Mouse (Mus musculus) urinary bladder, adult 2 months (tissue): ENCODE data around the gene Tspan10. TPM values are rescaled to one million over a fixed set of nuclear protein-coding genes. Genes with fewer than 3 reads are reported as not detected.
"Not testable (repeated sequence)": the region's sequence is repeated elsewhere in the genome, so short reads cannot be mapped to it uniquely, and the experiment has no call there.

Experiments used
- DNase-seq: peaks from one replicate; pipeline ENCODE4 v3.0.0; 2022; ENCODE audit warnings: low spot score
- polyA plus RNA-seq: library from polyadenylated mRNA; depleted of rRNA; stranded (reverse); fragments of >200 nt; gene quantifications from 2 replicates; pipeline ENCODE4 v1.2.3, GENCODE M21; 2012; rRNA removed

Gene Tspan10
- polyA plus RNA-seq: not detected in 2 replicates

DNA sequence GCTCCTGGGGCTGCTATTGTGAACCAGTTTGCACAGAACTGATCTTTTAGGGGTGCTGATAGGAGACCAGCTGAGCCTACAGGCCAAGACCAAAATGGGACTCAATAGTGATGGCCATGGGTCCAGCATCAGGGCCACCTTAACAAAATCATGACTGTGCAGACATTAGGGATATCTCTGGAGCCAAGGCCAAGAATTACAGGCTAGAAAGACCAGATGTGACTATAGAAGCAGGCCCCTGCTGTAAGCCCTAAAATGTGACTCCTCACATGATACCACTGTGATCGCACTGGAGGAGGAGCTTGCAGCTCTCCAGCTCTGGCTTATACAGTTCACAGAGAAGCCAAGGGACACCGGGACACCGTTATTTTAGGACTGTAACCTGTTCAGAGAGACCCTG lies at the start of gene Tspan10:
Gene Tspan10, plus strand, starts transcription at position 301 of the 400 bp plus-strand sequence.
- no peak for DNase-seq

DNA sequence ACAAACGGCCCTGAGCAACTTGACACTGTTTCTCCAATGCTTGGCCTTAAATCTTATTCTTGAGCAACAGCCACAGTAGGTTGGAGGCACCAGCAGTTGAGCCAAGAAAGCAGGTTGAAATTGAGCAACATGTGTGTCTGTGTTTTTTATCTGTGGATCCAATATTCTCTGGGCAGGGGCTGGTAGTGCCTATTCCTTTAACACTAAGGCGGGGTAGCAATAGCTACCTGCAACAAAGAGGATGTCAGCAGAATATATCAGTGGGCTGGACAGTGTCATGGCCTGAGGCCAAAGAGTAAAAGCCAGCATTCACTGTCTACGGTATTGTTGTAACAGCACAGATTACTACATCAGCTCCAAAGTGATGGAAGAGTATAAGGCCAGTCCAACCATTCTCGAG lies 46.8 kb upstream of the Tspan10 start:
- DNase-seq: no peak

DNA sequence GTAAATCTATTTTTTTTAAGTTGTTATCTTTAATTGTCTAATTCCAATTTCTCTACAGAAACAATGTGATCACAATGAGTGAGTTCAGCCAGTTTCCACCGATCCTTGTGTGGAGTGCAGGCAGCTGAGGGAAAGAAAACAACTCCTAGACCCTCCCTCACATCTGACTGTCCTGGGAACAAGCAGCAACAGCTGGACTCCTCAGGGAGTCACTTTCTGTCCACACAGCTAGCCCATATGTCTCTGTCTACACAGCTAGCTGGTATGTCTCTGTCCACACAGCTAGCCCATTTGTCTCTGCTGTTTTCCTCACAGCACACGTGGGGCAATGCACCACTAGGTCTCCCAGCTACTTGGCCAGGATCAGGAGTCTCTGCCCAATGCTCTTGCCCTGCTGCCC lies 44.8 kb upstream of the Tspan10 start:
- DNase-seq: no peak

DNA sequence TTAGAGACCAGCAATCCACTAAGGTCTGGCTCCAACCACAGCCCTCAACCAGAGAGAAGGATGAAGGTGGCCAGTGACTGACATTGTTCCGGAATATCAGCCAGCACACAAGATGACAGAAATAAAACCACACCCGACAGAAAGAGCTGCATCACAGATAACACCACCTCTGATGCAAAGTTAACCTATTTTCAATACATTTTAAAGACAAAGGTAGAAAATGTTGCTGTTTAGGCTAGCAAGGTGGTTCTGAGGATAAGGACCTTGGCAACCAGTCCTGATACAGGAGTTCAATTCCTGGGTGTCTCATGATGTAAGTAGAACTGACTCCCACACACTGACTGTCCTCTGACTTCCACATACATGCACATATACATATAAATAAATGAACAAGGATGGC lies 43.1 kb upstream of the Tspan10 start:
- no peak for DNase-seq

DNA sequence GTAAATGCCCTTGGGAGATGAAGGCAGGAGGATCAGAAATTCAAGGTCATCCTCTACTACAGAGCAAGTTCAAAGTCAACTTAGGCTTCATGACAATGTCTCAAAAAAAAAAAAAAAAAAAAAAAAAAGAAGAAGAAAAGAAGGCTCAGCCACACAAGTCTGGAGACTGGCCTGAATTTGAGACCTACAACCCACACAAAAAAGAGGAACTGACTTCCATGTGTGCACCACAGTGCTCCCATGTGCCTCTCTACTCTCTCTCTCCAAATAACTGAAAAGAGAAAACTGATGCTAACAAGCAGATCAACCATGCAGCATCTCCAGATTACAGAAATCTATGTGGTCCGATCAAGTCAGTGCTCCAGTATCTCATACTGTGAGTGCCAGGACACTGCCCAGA lies 37.6 kb upstream of the Tspan10 start:
- DNase-seq: no peak

DNA sequence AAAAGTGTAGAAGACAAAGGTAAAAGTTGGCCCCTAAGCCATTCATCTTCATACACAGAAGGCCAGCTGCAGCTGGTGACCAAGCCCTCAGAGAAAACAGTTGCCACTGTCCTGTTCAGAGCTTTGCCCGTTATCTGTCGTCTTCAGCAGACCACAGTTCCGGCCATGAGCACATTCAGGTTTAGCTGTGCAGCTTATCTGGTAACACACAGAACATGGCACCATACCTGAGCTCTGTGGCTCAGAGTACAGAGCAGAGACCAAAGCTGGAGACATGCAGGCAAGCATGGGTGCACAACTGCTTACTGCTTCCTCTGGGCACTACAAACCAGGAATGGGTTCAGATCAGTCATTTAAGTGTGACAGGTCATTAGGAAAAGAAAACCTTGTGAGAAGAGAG lies 36.6 kb upstream of the Tspan10 start:
- DNase-seq: no peak

DNA sequence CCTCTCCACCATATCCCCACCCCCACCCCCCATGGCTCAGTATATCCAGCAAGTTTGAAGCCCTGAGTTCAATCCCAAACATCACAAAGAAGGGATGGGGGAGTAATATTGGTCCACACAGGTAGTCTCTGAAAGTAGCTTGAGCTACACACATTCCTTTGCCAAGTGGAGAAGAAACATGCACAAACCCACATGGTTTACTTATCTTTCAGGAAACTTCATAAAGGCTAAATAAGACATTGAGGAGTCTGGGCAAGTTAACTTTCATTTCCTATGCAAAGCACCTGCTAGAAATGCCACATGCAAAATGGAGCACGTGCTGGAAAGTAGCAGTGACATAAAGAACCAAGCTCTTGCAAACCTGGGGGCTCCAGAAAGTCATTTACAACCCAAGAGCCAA lies 36.0 kb upstream of the Tspan10 start:
- no peak for DNase-seq

DNA sequence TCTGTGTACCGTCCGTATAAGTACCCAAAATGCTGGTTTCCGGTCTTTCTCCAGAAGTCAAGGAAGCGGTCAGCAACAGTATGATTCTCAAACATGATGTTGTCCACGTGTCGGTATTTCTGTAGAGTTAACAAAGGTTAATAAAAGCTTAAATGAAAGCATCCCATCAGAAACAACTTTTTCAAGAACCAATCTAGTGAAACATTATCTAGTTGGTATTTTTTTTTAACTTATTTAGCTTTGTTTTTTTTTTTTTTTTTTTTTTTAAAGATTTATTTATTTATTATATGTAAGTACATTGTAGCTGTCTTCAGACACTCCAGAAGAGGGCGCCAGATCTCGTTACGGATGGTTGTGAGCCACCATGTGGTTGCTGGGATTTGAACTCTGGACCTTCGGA lies 28.8 kb upstream of the Tspan10 start:
- DNase-seq: not testable (repeated sequence)

DNA sequence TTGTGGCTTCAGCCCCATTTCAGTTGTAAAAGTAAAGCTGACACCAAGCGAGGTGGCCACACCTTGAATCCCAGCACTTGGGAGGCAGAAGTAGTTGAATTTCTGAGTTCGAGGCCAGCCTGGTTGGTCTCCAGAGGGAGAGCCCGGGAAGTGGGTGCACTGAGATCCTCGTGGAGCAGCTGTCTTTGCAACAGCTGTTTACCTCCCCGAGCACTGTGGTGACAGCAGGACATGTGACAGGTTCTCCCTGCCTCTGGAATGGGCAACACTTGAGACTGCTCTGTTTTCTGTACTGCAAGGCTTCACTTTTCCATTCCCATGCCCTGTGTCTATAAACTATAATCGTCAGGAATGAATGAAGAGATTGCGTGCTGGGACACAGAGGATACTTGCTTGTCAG lies 24.6 kb upstream of the Tspan10 start:
- no peak for DNase-seq

DNA sequence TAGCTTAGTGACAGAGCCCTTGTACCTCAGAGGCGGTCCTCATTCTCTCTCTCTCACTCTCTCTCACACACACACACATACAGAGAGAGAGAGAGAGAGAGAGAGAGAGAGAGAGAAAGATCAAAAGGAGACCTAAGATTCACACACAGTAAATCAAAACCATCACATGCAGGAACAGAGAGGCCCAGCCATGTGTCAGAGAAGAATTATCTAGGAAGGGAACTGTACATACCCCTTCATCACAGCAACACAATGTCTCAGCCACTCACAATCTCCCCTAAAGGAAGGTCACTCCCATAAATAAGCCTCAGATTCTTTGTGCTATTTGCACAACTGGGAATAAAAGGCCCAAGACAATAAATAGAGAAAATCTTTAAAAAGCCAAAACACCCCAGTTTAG lies 23.9 kb upstream of the Tspan10 start:
- no peak for DNase-seq

DNA sequence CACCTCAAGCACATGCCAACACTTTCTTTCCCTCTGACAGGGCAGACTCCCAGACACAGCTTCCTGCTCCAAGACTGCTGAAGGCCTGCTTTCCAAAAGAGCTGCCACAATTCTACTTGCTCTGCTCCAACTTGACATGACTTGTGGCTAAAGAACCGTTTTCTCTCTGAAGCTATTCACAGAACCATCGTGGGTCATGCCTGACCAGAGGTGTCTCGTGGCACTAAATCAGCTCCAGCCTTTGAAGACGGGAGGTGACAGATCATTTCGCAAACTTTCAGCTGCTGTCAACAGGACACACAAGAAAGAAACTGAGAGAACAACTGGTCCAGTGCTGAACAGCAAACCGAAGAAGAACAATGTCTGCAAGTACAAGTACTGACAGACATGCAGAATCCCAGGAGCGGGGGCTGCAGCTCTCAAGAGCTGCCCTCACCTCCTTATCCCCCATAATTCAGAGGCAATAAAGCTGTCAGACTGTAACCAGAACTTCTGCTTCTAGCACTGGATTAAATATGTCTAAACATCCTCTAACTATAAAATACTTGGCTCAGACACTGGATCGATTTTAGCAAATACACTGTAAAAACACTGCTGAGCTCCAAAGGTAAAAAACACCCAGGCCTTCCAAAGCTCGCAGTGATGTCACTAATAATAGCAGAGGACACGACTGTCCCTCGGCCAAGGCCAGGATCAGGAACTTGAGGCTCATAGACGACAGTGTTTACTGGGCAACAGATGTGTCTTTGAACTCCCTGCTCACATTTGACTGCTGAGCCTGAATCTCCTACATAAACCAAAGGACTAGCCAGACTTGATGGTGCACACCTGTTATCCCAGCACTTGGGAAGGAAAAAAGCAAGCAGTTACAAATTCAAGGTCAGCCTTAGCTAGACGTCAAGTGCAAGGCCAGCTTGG lies 19.5 kb upstream of the Tspan10 start:
- no peak for DNase-seq

DNA sequence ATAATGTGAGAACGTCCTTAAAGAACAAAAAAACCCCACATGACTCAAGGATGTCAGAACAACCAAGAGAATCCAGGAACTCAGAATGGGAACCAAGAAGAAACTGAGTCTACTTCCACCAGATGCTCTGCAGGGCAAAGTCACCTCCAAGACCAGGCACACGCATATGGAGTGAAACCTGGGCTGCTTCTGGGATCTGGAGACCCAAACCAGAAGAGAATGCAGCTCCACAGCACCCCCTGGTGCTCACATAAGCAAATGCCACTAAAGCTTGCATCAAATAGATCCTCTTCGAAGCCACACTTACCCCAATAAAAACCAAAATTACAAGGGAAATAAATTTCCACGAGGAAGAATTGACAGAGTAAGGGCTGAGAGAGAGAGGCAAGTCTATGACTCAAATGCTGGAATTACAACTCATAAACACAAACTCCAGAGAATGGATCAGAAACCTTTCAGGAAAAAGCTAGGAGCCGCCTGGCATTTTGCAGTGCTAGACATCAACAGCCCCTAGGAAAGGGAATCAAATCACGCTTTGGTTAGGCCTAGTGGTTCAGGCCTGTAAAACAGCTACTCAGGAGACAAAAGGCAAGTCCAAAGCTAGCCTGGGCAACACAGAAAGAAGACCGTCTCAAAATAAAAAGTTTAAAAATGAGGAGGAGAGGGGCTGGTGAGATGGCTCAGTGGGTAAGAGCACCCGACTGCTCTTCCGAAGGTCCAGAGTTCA lies 18.7 kb upstream of the Tspan10 start:
- no peak for DNase-seq

DNA sequence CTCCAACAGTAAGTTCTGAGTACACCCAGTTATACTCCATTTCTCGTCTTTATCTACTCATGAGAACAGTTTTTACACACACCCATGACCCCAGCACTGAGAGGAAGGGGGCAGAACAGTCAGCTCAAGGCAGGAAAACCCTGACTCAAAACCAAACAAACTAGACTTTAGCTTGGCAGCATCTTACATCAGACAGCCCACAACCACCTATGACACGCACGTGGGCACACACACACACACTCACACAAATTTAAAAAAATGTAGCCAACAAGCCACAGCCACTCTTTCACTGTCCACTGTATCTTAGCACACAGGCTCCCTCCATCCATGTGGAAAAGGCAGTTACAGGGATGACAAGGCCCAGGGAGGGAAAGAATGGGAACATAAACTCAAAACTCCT lies 15.7 kb upstream of the Tspan10 start:
- DNase-seq: no peak

DNA sequence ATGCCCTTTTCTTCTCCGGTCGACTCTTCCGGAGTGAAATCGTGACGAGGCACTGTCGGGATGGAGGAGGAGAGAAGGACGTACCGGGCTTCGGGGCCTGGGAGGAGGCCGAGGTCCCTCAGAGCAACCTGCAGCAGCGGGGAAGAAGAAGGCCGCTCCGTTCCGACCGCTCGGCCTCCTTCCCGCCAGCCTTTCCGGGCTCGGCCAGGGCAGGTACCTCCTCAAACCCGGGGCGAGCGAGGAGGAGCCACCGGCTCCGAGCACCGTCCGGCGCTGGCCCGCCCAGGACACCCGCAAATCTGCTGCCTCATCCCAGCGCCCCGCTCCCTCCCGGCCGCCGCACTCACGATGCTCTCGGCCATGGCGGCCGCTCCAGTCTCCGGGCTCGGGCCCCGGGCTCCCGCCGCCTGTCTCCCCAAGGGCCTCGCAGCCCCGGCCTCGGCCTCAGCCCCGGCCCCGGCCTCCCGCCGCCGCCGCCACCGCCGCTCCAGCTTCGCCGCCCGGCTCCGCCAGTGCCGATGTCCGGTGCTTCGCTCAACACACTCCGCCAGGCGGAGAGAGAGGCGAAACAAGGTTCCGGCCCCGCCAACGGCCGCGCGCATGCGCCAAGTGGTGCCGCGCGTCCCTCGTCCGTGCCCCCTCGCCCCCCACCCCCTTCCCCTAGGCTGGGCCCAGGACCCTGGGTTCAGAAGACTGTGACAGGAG lies 5.1 kb upstream of the Tspan10 start, which contains the start of gene Nploc4:
Gene Nploc4, minus strand, starts transcription at position 557 of the 705 bp plus-strand sequence.
- peak; percentile 84 for DNase-seq

DNA sequence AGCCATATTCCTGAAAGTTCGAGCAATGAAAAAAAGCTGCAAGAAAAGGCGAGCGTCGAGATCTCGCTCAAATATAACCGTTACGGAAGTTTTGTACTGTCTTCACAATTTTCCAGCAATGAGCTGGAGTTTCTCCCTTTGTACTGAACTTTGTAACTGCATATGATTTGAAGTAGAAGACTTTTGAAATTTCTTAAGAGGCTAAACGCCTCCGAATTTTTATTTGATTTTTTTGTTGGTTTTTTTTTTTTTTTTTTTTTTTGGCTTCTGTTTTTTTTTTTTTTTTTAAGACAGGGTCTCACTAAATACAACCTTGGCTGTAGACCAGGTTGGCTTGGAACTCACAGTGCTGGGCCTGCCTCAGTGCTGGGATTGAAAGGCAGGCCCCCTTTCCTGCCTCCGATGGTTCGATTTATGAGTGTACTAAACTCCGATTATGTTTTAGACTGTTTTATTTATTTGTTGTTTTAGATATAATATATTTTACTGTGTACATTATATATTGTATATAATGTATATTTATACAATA lies 4.5 kb upstream of the Tspan10 start:
- DNase-seq: no peak

DNA sequence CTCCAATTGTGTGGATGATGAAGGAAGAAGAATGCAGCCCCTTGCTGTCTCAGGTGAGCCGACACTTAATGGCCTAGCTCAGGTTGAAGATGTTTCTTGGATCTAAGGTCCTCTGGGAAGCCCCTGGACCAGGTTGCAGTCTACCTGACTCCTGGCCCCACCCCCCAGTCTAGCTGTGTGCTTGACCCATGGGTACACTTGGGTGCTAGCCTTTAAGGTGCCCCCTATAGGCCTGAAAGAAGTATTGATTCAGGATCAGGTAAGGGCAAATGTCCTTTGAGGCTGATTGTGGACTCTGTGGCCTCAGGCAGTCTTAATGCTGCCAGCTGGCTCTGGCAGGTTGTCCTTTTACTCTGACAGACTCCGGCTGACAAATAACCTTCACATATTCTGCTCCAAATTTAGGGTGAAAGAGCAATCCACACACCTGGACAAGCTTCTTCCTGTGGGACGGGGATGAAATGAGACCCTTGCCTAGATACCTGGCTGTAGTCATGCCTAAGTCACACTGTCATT lies 379 bp downstream of the Tspan10 start:
- DNase-seq: no peak

DNA sequence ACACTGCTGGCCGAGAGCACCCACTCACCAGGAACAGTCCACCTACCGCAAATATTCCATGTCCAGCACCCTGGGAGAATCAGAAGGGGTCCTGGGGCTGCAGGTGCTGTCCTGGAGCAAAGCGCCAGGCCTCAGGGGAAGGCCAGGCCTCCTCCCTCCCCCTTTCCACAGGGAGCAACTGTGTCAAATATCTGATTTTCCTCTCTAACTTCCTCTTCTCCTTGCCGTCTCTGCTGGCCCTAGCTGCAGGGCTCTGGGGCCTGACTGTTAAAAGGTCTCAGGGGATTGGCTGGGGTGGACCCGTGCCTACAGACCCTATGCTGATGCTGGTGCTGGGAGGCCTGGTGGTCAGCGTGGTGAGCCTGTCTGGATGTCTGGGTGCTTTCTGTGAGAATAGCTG lies 1.7 kb downstream of the Tspan10 start:
- no peak for DNase-seq

DNA sequence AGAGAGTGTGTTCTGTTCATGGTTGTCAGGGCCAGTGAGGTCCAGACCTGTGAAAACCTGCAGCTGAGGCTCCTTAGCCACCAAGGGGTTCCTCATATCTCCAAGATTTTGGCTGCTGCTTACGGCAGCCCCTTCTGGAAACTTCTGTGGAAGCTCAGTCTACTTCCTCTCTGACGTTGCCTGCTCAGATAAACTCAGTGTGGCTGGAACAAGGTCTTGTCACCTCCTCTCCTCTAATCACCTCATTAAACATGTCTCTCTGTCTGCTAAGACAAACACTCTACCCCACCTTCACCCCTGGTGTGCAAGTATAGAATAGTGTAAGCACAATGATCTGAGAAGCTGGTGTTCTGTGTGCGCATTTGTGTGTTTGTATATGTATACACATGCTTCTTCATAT lies 3.0 kb downstream of the Tspan10 start:
- DNase-seq: no peak

DNA sequence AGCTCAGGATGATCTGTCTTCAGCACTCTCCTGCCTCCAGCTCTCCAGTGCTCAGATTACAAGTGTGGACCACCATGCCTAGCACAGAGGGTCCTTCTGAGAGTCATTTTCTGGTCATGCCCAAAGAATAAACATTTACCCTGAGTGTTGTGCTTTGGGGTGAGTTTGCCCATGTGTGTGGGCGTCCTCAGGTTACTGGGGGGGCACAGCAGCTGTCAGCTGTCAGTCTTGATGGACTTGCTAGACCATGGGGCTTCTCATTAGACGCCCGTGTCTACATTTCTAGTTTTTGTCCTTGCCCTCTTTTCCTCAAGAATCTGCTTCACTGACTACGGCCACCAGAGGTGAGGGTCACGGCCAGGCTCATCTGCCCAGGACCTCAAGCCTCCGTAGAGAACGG lies 4.7 kb downstream of the Tspan10 start:
- DNase-seq: no peak

DNA sequence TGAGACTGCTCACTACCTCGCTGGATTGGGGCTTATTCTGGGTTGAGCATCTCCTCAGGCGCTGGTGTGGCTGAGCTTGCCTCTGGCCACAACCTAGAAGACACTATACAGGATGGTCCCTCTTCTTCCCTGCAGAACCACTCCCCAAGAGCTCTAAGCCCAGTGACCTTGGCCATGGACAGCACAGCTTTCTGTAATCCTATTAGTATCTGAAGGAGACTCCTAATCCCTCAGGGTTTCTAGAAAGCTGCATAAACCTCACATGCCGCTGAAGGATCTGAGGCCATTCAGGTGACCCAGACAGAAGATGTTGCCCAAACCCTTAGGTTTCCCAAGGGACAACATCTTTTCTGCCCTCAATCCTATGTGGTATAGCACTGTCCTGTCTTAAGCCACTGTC lies 9.8 kb downstream of the Tspan10 start:
- no peak for DNase-seq

DNA sequence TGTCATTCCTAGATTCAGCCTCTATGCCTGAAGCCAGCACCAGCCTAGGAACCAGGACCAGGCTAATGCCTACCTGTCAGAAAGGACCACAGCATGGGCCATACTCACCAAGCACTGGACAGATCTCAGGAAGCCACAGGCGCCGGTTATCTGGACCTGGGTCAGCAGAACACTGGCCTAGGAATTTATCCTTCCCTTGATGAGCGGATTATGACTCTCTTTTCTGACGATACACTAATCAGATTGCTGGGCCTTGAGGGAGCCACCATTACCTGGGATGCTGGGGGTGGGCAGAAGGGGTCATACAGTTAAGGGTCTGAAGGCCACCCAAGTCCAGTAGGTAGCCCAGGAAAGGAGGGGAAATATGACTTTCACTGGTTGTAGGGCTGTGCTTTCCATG lies 10.9 kb downstream of the Tspan10 start, which contains the start of gene Pde6g:
Gene Pde6g, minus strand, starts transcription at position 195 of the 400 bp plus-strand sequence.
- DNase-seq: no peak

DNA sequence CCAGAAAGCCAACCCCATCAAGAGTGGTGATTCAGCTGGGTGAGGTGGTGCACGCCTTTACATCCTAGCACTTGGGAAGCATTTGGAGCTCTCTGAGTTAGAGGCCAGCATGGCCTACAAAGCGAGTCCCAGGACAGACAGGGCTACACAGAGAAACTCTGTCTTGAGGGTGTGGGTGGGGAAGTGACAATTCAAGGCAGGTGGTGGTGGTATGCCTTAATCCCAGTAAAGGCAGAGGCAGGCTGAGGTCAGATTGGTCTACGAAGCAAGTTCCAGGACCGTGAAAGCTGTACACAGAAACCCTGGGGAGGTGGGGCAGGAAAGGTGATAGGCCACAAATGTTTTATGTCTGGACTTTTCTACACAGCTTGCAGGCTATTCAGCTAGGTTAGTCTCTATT lies 12.5 kb downstream of the Tspan10 start:
- no peak for DNase-seq
